Mouse (Mus musculus) lung, embryonic 15.5 days (tissue): ENCODE data around the gene Olfr1458. TPM values are rescaled to one million over a fixed set of nuclear protein-coding genes. Genes with fewer than 3 reads are reported as not detected.

Experiments used
- ATAC-seq: fragments of 200-750 bp; cut with Nextera tagmentation; 2 replicates; pipeline ENCODE4 v1.8.0; 2017; ENCODE audit warnings: moderate number of reproducible peaks, borderline replicate concordance; ENCODE audit not compliant: low FRiP score, low TSS enrichment; ENCODE audit errors: extremely low read depth
- H3K27ac ChIP-seq: fragments of 300-500 bp; sonication (generic); 2 replicates; pipeline ENCODE4 v1.5.1; 2015; ENCODE audit warnings: moderate library complexity, mild to moderate bottlenecking, inconsistent platforms
- H3K27me3 ChIP-seq: fragments of 300-500 bp; sonication (generic); 2 replicates; pipeline ENCODE4 v1.6.1; 2015; ENCODE audit warnings: inconsistent platforms
- H3K36me3 ChIP-seq: fragments of 300-500 bp; sonication (generic); 2 replicates; pipeline ENCODE4 v1.6.1; 2015; ENCODE audit warnings: inconsistent platforms
- H3K4me1 ChIP-seq: fragments of 300-500 bp; sonication (generic); 2 replicates; pipeline ENCODE4 v1.6.1; 2015; ENCODE audit warnings: inconsistent platforms
- H3K4me2 ChIP-seq: fragments of 300-500 bp; sonication (generic); 2 replicates; pipeline ENCODE4 v1.6.1; 2015; ENCODE audit warnings: inconsistent platforms, mild to moderate bottlenecking, moderate library complexity
- H3K4me3 ChIP-seq: fragments of 300-500 bp; sonication (generic); 2 replicates; pipeline ENCODE4 v1.5.1; 2015; ENCODE audit warnings: mild to moderate bottlenecking, inconsistent platforms
- H3K9ac ChIP-seq: fragments of 300-500 bp; sonication (generic); 2 replicates; pipeline ENCODE4 v1.6.1; 2015; ENCODE audit warnings: inconsistent platforms
- H3K9me3 ChIP-seq: fragments of 300-500 bp; sonication (generic); 2 replicates; pipeline ENCODE4 v1.6.1; 2016; ENCODE audit warnings: inconsistent platforms
- WGBS: fragments of 180-500 bp; shearing (Covaris S2); methylation state at CpG from one replicate; pipeline ENCODE4 v1.1.7; 2015; 5-methylcytosine and 5-hydroxymethylcytosine counted together
- polyA plus RNA-seq: library from polyadenylated mRNA; unstranded; fragments of >200 nt; fragmentation: Nextera tagmentation; extraction: Ambion mirVana; gene quantifications from 2 replicates; pipeline ENCODE4 v1.2.1, GENCODE M21; 2015

Gene Olfr1458
- polyA plus RNA-seq = not detected in 2 replicates

GRCm38 (mm10) chr19:13106675-13107074, at the start of gene Olfr1458:
Gene Olfr1458, minus strand, starts transcription at chr19:13106775.
- no peak within 1 kb of the TSS for H3K9ac ChIP-seq
- WGBS = 74% methylated on average over 3 of the region's 3 CpGs
- no peak within 1 kb of the TSS for H3K4me3 ChIP-seq
- H3K9me3 ChIP-seq = no peaks in the 10 kb centered on the region
- H3K4me2 ChIP-seq = no peak within 1 kb of the TSS
- H3K4me1 ChIP-seq = no peaks in the 10 kb centered on the region
- H3K27ac ChIP-seq = no peak within 1 kb of the TSS
- no peaks in the 10 kb centered on the region for H3K27me3 ChIP-seq
- H3K36me3 ChIP-seq = no peaks in the 10 kb centered on the region
- ATAC-seq = no peak

DNA sequence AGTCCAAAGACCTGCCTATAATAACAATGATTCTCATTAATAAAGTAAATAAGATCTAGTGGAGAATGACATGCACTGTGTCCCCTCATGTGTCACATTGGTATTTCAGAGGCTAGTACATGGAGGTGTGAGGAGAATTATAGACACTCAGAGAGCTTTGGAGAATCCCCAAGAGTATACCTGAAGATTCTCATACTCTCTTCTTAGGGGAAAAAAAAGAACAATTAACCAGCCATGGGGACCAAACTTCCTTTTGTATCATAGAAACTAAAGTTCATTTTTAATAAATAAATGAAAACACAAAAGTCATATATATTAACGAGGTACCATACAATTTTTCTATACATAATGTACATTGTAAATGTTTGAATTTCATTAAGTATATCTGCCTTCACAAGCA, 42.9 kb upstream of the Olfr1458 start, which contains the start of gene Olfr1459:
Gene Olfr1459 (minus strand): TSS at position 101 of the 400 bp plus-strand sequence.
- Histone ChIP-seq H3K4me2 (no peak within 1 kb of the TSS), H3K27me3 (no peaks in the 10 kb centered on the region), H3K4me1 (no peaks in the 10 kb centered on the region), H3K9ac (no peak within 1 kb of the TSS), H3K27ac (no peak within 1 kb of the TSS), H3K9me3 (no peaks in the 10 kb centered on the region), H3K4me3 (no peak within 1 kb of the TSS), H3K36me3 (no peaks in the 10 kb centered on the region)
- 73% methylated on average over 1 of the region's 1 CpGs for WGBS
- ATAC-seq = no peak

- Histone ChIP-seq H3K9me3 (no peaks in the 10 kb centered on the region), H3K27me3 (no peaks in the 10 kb centered on the region), H3K4me3 (no peak within 1 kb of the TSS), H3K36me3 (no peaks in the 10 kb centered on the region), H3K27ac (no peak within 1 kb of the TSS), H3K4me2 (no peak within 1 kb of the TSS), H3K9ac (no peak within 1 kb of the TSS), H3K4me1 (no peaks in the 10 kb centered on the region)
- ATAC-seq = no peak
- 54% methylated on average over 2 of the region's 2 CpGs for WGBS
Measured at GRCm38 (mm10) chr19:13097791-13098190, 8.8 kb downstream of the Olfr1458 start, which contains the start of gene Olfr1457. Gene Olfr1457, minus strand, starts transcription at chr19:13097891.

DNA sequence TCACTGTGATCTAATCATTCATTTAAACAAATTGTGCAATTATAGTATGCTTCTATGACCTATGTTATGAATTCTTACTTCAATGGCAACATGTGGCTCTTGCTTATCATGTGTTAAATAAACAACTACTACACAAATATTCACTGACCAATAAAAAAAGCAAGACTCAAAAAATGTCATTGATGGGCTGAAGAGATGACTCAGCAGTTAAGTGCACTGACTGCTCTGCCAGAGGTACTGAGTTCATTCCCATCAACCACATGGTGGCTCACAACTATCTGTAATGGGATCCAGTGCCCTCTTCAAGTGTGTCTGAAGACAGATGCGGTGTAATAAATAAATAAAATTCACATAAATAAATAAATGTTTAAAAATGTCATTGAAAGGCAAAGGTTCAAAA, 12.7 kb downstream of the Olfr1458 start:
- Histone ChIP-seq H3K9me3 (no peaks in the 10 kb centered on the region), H3K4me3 (no peak overlapping the region), H3K36me3 (no peaks in the 10 kb centered on the region), H3K4me2 (no peak overlapping the region), H3K9ac (no peak overlapping the region), H3K4me1 (no peaks in the 10 kb centered on the region), H3K27ac (no peak overlapping the region), H3K27me3 (no peaks in the 10 kb centered on the region)
- 80% methylated on average over 1 of the region's 1 CpGs for WGBS
- no peak for ATAC-seq

- no peak for ATAC-seq
- Histone ChIP-seq H3K27me3 (no peaks in the 10 kb centered on the region), H3K27ac (no peak within 1 kb of the TSS), H3K4me1 (no peaks in the 10 kb centered on the region), H3K9me3 (no peaks in the 10 kb centered on the region; the same call in 1 of the 2 replicates), H3K4me3 (no peak within 1 kb of the TSS), H3K4me2 (no peak within 1 kb of the TSS), H3K36me3 (no peaks in the 10 kb centered on the region), H3K9ac (no peak within 1 kb of the TSS)
- WGBS = 63% methylated on average over 2 of the region's 2 CpGs
Measured at GRCm38 (mm10) chr19:13060310-13060709, 46.3 kb downstream of the Olfr1458 start, which contains the start of gene Olfr1454. Gene Olfr1454, plus strand, starts transcription at chr19:13060610.

Other genes with a start within 250 kb of the Olfr1458 start
- not detected in 2 replicates for gene Olfr1444, start 249.5 kb downstream of the Olfr1458 start, polyA plus RNA-seq
- not detected in 2 replicates for gene Olfr1445, start 222.9 kb downstream of the Olfr1458 start, polyA plus RNA-seq
- not detected in 2 replicates for gene Olfr1446, start 213.3 kb downstream of the Olfr1458 start, polyA plus RNA-seq
- not detected in 2 replicates for gene Olfr1447, start 203.0 kb downstream of the Olfr1458 start, polyA plus RNA-seq
- gene Olfr1448, start 182.4 kb downstream of the Olfr1458 start, polyA plus RNA-seq = not detected in 2 replicates
- gene Olfr1449, start 175.9 kb downstream of the Olfr1458 start, polyA plus RNA-seq = not detected in 2 replicates
- gene Olfr1450, start 156.5 kb downstream of the Olfr1458 start, polyA plus RNA-seq = not detected in 2 replicates
- gene Olfr1451, start 111.8 kb downstream of the Olfr1458 start, polyA plus RNA-seq = not detected in 2 replicates
- not detected in 2 replicates for gene Olfr1453, start 78.4 kb downstream of the Olfr1458 start, polyA plus RNA-seq
- not detected in 2 replicates for gene Olfr1454, start 46.2 kb downstream of the Olfr1458 start, polyA plus RNA-seq
- not detected in 2 replicates for gene Olfr1457, start 8.9 kb downstream of the Olfr1458 start, polyA plus RNA-seq
- not detected in 2 replicates for gene Olfr1459, start 42.8 kb upstream of the Olfr1458 start, polyA plus RNA-seq
- not detected in 2 replicates for gene Olfr1461, start 56.2 kb upstream of the Olfr1458 start, polyA plus RNA-seq
- gene Olfr1462, start 79.0 kb upstream of the Olfr1458 start, polyA plus RNA-seq = not detected in 2 replicates
- gene Olfr1463, start 124.6 kb upstream of the Olfr1458 start, polyA plus RNA-seq = not detected in 2 replicates
- not detected in 2 replicates for gene Olfr1465, start 208.8 kb upstream of the Olfr1458 start, polyA plus RNA-seq
- not detected in 2 replicates for gene Olfr1466, start 232.1 kb upstream of the Olfr1458 start, polyA plus RNA-seq